Mouse (Mus musculus): ENCODE results near the gene Adgrb3.

The Adgrb3 gene

GRCm38 (mm10) chr1:25312344-25312743 lies 517.2 kb downstream of the Adgrb3 start:
- no peak for DNase-seq (ENCODE audit: extremely low spot score, low spot score)

DNA sequence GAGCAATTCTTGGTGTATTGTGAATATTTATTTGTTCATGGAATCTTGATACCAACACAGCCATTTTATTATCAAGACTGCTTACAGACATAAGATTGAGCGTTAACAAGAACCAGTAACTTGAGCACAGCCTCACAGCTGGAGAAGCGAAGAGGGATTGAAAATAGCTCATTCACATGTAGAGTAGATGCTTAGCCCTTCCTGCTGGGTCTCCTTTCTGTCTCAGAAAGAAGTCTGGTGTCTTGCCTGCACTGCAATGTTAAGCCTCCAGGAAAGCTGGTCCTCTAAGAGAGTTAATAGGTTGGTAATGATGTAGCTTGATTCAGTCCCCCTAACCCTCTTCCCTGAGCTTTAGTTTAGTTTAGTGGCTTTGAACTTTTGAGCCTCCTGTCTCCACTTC lies 519.4 kb downstream of the Adgrb3 start:
- no peak for DNase-seq (ENCODE audit: extremely low spot score, low spot score)

GRCm38 (mm10) chr1:25281471-25281870 lies 548.0 kb downstream of the Adgrb3 start:
- DNase-seq (ENCODE audit: extremely low spot score, low spot score): no peak

GRCm38 (mm10) chr1:25250562-25250961 lies 578.9 kb downstream of the Adgrb3 start:
- no peak for DNase-seq (ENCODE audit: extremely low spot score, low spot score)

GRCm38 (mm10) chr1:25242436-25242835 lies 587.1 kb downstream of the Adgrb3 start:
- DNase-seq (ENCODE audit: extremely low spot score, low spot score): no peak

GRCm38 (mm10) chr1:25229245-25229750 lies 600.2 kb downstream of the Adgrb3 start:
- DNase-seq (ENCODE audit: extremely low spot score, low spot score): no peak

DNA sequence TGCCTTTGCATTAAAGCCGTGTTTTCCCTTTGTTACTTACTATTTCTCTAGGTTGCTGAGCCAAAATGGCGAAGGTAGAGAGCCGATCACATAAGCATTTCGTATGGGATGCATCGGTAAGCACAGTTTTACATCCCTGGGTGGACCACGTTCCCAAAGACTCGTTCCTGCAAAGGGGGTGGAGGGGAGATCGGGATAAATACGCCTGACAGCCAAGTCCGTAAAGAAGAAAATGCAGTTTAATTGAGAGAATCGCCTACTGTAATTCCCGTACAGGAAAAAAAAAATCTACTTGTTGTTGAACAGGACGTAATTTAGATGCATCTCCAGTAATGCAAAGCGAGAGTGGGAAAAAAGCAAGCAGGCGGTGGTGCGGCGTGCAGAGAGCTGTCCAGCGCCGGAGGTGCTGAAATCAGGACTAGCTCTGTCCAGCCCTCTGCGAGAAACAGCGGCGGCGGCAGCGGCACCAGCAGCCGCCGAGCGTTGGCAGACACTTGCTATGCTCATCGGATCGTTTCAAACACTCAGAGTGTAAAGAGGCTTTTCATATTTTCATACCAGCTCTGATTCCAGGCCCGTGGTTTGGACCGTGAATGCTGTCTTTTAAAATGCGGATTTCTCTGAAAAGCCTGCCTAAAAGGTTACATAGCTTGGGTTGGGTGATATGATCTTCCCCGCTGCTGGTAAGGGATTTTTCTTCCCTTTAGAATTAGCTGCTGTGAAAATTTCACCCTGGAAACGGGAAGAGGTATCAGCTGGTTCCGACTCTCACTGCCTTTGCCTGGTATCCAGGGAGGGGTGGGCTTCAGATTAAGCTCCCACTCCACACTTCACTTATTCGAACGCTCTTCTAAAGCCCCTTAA lies 600.9 kb downstream of the Adgrb3 start:
- peak; percentile 79 for DNase-seq (ENCODE audit: extremely low spot score, low spot score)

DNA sequence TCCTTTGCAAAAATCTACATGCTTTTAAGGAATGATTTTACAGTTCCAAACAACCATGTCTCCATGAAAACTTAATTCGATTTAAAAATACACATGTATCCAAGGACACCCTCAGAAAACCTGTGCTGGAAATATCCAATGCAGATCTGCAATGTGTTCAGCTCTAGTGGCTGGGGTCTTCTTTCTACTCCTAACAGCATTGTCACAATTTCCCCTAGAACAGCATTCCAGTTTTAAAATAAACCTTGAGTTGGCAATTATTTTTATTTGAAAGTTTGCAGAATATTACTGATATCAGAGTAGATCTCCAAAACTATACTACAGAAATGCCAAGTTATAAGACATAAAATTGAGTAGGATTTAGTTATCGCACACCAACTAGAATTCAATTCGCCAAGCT lies 601.6 kb downstream of the Adgrb3 start:
- no peak for DNase-seq (ENCODE audit: extremely low spot score, low spot score)

GRCm38 (mm10) chr1:25204636-25205035 lies 624.9 kb downstream of the Adgrb3 start:
- no peak for DNase-seq (ENCODE audit: extremely low spot score, low spot score)

DNA sequence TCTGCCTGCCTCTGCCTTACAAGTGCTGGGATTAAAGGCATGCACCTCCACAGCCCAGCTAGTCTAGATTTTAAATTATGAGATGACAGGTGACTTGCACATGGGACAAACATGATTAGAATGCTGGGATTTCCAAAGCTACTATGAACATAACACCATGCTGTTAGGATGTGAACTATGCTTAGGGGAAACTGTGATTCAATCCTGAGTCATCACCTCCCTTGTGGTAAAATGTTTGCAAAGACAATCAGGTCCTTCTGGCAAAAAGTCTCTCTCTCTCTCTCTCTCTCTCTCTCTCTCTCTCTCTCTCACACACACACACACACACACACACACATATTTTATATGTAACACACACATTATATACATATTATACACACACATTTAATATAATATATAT lies 630.1 kb downstream of the Adgrb3 start:
- DNase-seq (ENCODE audit: extremely low spot score, low spot score): no peak

DNA sequence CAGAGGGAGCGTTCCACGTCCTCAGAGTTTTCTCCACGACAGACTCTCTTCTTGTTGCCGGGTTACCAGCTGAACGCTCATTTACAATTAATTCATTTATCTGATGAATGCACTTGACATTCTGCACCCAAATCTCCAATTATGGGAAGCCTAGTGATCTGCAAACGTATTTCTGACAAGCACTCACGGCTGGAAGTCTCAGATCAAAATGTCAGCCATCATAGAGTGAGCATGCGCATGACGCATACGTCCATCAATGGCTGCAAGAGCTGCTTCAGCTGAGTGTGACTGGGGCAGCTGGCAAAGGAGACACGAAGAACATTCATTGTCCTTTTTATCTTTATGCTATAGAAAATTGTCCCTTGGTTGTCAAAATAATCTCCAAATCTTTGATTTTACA lies 637.5 kb downstream of the Adgrb3 start:
- no peak for DNase-seq (ENCODE audit: extremely low spot score, low spot score)

DNA sequence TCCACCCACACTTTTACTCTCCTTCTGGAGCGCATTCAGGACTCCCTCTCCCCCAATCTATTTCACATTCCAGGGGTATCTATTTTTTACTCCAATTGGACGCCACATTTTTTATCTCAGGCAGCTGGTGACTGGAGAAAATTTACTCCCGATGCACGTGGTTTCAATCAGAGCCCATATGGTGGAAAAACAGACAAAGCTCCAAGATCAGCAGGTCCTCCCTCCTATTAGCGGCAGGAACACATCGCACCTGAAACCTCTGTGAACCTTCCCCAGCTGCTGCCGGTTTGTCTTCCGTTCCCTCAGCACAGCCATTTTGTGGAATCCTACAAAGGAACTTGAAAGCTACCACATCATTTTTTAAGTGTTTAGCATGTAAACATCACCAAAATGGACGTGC lies 640.2 kb downstream of the Adgrb3 start:
- peak; percentile 30 for DNase-seq (ENCODE audit: extremely low spot score, low spot score)

DNA sequence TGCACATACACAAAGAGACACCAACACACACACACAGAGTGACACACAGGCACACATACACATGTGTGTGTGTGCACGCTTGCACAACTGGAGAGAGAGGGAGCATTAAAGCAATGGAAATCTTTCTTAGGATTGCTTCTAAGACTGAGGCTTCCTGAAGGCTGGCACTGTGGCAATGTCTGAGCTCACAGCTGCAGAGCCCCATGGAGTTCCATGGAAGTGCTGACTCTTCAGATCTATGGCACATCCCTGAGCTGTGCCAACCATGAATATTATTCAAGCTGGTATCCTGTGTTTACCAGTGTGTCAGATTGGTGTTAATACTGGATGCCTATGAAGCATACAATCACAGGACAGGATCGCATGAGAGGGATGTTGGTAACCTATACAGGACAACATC lies 643.6 kb downstream of the Adgrb3 start:
- no peak for DNase-seq (ENCODE audit: extremely low spot score, low spot score)

DNA sequence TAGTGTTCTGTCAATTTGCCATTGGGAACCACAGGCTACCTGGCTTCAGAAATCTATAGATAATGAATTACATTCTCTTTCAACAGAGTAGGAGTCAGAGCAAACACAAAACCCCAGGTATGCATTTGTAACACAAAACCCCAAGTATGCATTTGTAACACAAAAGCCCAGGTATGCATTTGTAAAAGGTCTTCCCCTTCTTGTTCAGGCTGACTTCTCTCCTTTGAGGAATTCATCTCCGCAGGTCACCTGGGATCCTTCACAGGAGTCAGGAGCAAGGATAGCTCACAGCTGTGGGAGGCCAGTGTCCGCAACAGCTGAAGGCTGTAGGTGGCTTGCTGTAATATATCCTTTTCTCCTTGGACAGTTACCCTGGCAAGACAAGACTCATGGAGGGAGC lies 647.6 kb downstream of the Adgrb3 start:
- DNase-seq (ENCODE audit: extremely low spot score, low spot score): no peak

DNA sequence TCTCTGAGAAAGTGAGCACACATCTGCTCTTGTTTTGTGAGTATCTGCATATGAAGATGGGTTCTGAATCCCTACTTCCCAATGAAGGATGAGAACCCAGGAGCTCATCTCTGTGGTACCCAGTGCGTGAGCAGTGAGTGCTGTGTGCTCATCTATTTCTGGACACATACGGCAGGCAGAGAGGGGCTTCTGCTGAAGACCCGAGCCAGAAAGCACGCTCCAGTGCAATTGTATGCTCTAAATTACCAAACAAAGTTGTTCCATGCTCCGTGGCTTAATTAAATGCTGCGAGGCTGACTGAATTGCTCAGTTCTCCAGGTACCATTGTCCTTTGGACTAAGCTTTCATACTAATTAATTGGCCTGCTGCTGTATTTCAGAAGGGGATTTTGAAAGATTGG lies 648.9 kb downstream of the Adgrb3 start:
- no peak for DNase-seq (ENCODE audit: extremely low spot score, low spot score)

DNA sequence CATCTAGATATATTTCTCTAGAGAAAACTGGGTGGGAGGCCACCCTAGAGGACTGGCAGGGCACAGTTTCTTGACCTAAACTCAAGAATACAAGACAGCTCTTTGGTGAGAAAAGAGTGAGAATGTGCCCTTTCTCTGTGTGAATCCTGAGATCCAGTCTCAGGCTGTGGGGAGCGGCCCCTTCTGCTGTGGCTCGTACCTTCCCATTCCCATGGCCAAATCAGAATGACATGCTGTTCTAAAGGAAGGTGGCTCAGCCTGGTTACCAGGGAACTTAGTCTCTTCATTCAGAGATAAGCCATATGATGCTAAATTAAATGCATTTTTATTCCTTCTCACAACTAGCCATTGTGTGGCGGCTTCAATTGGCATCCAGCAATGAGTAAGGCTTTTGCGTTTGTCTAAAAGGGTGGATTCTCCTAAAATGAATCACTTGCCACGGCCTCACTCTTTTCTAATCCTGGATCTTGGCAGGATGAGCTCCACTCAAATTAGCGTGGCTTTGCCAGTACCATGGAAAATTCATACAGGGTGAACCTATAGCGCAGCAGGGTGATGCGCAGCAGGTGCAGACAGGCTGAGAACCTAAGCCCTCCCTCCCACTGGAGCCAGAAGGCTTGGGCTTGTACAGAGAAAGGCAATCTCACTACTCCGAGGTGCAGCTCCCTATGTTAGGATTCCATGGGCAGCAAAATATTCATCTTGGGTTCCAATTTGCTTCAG lies 649.5 kb downstream of the Adgrb3 start:
- DNase-seq (ENCODE audit: extremely low spot score, low spot score): no peak

DNA sequence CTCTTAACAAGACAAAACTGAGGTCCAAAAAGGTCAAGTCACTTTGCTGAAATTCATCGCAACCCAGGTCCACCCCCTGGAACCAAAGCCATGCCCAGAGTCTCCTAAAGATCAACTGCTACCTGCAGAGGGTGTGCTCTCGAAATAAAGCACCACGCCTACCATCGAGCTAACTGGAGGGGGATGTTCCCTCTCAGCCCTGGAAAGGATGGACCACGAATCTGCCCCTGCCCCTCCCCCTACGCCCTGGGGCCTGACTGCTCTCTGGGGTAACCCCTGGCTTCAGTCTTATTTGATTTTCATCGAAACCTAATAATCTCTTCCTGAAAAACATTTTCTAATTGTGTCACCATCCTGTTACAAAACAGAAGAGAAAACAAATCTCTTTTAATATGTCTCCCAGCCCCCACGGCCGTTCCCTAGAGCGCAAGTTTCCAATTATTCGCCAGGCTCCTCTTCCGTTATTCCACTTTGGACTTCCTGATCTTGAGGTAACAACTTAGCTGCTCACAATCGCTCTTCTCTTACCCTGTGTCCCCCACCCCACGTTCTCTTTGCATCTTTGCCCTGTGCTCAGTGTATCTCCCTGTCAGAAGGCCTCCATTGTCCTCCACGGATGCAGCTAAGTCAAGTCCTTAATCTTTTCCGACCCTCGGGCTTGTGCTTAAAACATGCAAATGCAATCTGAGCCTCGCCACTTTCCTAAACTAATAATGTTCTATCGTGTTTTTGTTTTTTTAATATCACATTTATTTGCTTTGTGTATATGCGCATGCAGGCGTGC lies 651.0 kb downstream of the Adgrb3 start:
- DNase-seq (ENCODE audit: extremely low spot score, low spot score): no peak

DNA sequence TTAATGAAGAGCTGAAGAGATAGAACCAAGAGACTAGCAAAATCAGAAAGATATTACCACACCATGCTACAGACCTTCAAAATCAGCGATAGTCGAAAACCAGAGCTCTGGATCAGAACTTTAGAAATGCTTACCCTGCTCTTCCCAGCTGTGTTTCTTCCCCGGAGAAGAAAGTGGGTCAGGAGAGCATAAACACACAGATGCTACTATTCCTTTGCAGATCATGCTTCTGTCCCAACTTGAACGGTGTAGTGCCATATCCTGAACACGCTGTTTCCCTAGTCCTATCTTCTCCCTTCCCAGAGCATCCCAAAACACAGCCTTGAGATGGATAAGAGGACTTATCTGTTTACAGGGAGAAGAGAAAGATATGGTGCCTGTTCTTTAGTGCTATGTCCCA lies 662.4 kb downstream of the Adgrb3 start:
- DNase-seq (ENCODE audit: extremely low spot score, low spot score): no peak

DNA sequence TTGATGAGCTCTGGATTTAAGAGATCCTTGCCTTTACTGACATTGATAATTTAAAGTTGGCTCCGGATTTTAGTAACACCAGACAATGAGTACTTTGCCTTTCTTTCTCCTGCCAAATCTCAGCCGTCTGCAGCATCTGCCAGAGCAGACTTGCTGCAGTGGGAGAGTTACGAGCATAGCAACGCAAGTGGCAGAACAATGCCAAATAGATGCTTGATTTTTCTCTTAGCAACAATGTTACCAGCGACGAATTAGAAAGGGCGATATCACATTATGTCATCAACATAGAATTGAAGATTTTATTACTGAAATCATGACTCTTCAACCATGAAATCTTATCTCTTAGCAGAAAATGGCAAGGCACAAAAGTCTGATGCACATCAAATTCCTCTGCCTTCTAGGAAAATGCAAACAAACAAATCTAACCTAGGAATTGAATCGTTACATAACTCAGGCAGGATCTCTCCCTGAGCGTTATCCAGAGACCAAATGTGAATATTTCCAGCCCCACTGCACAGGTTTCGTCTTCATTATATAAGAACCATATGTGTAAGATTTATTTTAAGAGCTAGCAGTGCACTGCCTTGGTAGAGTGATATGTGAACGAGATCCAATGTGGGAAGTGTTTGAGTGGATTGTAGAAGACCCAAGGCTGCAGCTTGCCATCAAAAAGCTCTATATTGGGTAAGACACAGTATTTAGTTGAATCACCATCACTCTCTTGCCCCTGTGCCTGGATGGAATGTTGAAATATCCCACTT lies 663.3 kb downstream of the Adgrb3 start:
- DNase-seq (ENCODE audit: extremely low spot score, low spot score): no peak

GRCm38 (mm10) chr1:25163561-25163960 lies 665.9 kb downstream of the Adgrb3 start:
- DNase-seq (ENCODE audit: extremely low spot score, low spot score): no peak

DNA sequence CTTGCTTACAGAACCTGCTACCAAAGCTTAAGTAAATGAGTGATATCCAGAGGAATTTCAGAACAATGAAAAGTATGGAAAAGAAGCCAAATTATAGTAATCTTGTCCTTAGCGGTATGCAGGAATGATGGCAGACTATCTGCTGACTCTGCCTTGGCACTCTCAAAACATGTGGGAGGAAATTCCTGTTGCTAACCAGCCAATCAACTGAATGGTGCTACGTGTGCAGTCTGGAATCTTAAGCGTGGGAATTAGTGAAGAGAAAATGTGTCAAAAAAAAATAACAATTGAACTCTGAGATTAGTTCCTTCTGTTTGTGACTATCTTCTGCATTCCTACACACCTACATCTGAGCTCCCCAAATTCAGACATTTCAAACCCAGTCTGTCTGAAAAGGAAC lies 683.3 kb downstream of the Adgrb3 start:
- no peak for DNase-seq (ENCODE audit: extremely low spot score, low spot score)
